Mouse (Mus musculus): ENCODE results near the gene Ckm. TPM values are rescaled to one million over a fixed set of nuclear protein-coding genes. Genes with fewer than 3 reads are reported as not detected.

Ckm gene
- polyA plus RNA-seq, 1 experiment: 0.31 TPM

DNA sequence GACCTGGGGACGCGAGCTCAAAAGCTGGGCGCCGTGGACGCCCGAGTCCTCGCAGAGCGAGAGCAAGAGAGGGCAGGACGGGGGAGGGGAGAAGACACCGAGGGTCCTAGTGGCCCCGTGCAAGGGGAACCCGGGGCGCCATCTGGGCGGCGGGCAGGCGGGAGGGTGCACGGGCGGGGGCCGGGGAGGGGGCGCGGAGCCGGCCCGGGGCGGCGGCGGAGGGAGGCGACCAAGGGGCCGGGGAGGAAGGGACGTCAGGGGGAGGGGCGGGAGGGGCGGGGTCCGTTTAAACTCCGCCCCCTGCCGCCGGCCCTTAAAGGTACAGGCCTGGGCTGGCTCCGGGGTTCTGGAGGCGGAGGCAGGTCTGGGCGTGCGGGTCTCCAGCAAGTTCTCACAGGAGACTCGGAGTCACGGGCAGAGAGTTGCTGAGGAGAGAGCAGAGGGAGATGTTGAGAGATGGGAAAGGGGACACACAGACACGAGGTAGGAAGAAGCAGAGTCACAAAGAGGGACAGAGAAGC lies 54.1 kb downstream of the Ckm start, which contains the start of gene Mark4:
TSS of gene Mark4 (minus strand) at position 231 of the 521 bp plus-strand sequence.
- TF ChIP-seq CTCF (IDR thresholded peaks at IDR 0.05; ENCODE audit: borderline replicate concordance, extremely low read depth, insufficient read depth, insufficient read length) (no peak), POLR2A (IDR thresholded peaks at IDR 0.05; ENCODE audit: borderline replicate concordance, extremely low read depth, insufficient read depth, insufficient read length, poor library complexity, severe bottlenecking) (peak; percentile 27; the same call in 1 of the 2 replicates)
- peak; percentile 93 for DNase-seq (ENCODE audit: low read depth)

DNA sequence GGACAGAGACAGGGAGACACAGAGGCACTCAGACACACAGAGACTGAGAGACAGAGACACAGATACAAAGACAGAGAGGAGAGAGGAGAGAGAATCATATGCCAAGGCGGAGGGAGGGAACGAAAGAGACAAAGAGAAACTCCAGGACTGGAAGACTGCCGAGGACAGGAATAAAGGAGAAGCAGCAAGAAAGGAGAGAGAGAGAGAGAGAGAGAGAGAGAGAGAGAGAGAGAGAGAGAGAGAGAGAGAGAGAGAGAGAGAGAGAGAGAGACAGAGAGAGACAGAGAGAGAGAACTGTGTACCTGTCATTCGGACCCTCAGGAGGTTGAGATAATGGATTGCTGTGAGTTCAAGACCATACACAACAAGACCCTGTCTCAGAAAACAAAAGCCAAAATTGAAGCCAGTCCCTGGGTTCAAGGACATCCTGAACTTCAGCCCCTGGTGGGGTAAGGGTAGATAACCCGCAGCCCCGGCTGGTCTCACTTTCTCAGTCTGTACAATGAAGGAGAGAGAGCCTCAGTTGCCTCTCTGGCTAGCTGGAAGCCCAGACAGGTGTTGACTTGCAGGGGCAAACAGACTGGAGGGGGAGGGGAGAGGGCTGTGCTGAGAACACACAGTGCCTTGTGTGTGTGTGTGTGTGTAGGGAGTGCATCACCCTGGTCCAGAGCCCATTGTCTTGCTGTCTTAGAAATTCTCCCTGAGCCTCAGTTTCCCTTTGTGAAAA lies 54.7 kb downstream of the Ckm start:
- DNase-seq (ENCODE audit: low read depth): no peak
- TF ChIP-seq POLR2A (IDR thresholded peaks at IDR 0.05; ENCODE audit: borderline replicate concordance, extremely low read depth, insufficient read depth, insufficient read length, poor library complexity, severe bottlenecking) (no peak), CTCF (IDR thresholded peaks at IDR 0.05; ENCODE audit: borderline replicate concordance, extremely low read depth, insufficient read depth, insufficient read length) (no peak)

DNA sequence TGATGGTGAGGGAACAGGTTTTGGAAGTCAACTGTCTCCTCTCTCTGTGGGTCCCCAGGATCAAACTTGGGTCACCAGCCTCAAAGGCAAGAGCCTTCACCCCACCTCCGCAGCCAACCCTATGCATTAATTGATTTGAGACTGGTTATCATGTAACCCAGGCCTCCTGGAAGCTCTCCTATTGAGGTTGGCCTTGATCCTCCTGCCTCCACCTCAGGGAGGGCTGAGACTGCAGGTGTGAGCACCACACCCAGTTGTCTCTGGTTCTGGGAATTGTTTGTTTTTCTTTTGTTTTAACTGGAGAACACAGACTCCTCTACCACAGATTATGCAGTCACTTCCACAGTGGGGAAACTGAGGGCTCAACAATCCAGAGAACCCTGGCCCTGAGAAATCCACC lies 55.9 kb downstream of the Ckm start:
- no peak for TF ChIP-seq CTCF (IDR thresholded peaks at IDR 0.05; ENCODE audit: borderline replicate concordance, extremely low read depth, insufficient read depth, insufficient read length)
- TF ChIP-seq POLR2A (IDR thresholded peaks at IDR 0.05; ENCODE audit: borderline replicate concordance, extremely low read depth, insufficient read depth, insufficient read length, poor library complexity, severe bottlenecking): no peak
- DNase-seq (ENCODE audit: low read depth): no peak

DNA sequence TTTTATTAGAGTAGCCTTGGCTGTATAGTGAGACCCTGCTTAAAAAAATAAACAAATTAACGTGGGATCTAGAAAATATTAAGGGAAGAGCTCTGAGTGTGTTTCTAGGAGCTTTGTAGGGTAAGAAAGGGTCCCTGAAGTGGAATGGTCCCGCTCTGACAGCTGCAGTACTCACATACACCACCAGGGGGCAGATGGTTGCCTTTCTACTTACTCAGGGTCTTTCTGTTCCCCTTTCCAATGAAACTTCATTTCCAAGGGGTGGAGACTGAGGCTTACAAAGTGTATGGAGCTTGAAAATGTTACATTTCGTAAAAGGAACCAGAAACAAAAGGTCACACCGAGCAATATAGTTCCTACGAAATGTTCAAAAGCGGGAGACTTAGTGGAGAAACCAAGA lies 56.9 kb downstream of the Ckm start:
- TF ChIP-seq CTCF (IDR thresholded peaks at IDR 0.05; ENCODE audit: borderline replicate concordance, extremely low read depth, insufficient read depth, insufficient read length): peak; percentile 91
- no peak for TF ChIP-seq POLR2A (IDR thresholded peaks at IDR 0.05; ENCODE audit: borderline replicate concordance, extremely low read depth, insufficient read depth, insufficient read length, poor library complexity, severe bottlenecking)
- DNase-seq (ENCODE audit: low read depth): peak; percentile 80

DNA sequence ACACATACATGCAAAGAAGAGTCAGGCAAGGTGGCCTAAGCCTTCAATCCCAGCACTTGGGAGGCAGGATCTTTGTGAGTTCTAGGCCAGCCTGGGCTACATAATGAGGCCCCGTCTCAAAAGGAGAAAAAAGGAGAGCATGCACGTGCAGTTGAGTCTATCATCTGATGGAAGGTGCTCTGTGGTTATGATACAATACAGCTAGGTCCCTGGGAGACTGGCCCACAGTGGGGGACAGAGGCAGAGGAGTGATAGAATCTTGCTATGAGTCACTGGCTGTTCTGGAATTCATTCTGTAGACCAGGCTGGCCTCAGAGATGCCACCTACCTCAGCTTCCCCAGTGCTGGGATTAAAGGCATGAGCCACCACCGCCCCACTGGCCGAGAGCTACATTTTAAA lies 57.9 kb downstream of the Ckm start:
- no peak for DNase-seq (ENCODE audit: low read depth)
- TF ChIP-seq CTCF (IDR thresholded peaks at IDR 0.05; ENCODE audit: borderline replicate concordance, extremely low read depth, insufficient read depth, insufficient read length) (no peak), POLR2A (IDR thresholded peaks at IDR 0.05; ENCODE audit: borderline replicate concordance, extremely low read depth, insufficient read depth, insufficient read length, poor library complexity, severe bottlenecking) (no peak)

DNA sequence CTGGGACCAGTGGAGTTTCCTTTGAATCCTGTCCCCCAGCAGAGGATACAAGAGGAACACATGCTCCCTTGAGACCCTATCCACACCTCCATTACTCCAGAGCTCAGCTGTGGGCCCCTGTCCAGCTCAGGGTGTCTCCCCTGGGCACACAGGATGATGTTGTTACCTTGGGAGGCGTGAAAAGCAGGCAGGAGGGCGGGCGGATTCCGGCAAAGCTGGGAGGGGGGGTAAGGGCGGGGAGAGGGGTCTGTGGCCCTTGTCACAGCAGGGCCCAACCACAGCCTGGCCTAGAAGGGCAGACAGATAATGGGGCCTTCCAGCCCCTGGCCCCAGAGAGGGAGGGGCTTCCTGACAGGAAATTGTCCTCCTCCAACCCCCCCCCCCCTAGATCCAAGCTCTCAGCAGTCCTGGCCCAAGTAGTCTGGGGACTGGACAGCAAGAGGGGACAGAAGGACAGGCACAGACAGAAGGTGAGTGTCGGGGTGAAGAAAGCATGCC lies 58.4 kb downstream of the Ckm start, which contains the start of gene Exoc3l2:
TSS of gene Exoc3l2 (plus strand) at position 448 of the 498 bp plus-strand sequence.
- DNase-seq (ENCODE audit: low read depth): no peak
- TF ChIP-seq CTCF (IDR thresholded peaks at IDR 0.05; ENCODE audit: borderline replicate concordance, extremely low read depth, insufficient read depth, insufficient read length): no peak

DNA sequence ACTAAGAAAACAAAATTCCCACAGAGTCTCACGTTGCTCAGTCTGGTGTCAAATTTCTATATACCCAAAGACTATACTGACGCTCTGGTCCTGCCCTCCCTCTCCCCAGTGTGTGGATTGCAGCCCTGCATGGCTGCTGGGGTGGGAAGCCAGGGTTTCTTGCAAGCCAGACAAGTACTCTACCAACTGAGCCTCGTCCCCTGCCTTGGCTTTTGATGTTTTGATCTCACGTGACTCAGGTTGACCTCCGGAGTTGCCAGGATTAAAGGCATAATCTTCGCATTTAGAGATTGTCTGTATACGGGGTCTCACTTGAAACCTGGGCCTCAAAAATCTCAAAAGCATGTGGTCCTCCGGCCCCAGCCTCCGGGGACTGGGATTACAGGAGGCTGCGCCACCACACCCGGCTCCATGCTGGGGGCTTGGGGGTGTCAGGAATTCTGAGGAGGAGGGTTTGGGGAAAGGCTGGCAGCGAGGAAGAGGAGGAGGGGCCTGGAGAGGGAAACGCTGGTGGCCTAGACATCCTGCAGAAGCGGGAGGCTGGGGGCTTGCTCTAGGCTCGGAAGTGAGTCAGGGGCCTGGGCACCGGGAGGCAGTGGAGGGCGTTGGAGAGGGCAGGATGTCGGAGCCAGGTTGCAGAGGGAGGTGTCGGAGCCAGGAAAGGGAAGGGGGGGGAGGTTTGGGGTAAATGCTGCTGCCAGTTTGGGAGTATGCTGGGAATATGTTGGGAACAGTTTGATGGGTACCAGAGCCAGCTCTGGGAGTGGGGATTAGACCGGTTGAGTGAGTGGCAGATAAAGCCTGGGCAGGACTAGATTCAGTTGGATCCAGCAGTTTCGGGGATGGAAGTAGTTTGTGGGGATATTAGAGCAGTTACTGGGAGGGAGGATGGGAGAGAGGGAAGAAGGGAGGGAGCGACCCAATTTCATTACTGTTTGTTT lies 60.1 kb downstream of the Ckm start:
- TF ChIP-seq POLR2A (IDR thresholded peaks at IDR 0.05; ENCODE audit: borderline replicate concordance, extremely low read depth, insufficient read depth, insufficient read length, poor library complexity, severe bottlenecking): no peak
- no peak for TF ChIP-seq CTCF (IDR thresholded peaks at IDR 0.05; ENCODE audit: borderline replicate concordance, extremely low read depth, insufficient read depth, insufficient read length)

DNA sequence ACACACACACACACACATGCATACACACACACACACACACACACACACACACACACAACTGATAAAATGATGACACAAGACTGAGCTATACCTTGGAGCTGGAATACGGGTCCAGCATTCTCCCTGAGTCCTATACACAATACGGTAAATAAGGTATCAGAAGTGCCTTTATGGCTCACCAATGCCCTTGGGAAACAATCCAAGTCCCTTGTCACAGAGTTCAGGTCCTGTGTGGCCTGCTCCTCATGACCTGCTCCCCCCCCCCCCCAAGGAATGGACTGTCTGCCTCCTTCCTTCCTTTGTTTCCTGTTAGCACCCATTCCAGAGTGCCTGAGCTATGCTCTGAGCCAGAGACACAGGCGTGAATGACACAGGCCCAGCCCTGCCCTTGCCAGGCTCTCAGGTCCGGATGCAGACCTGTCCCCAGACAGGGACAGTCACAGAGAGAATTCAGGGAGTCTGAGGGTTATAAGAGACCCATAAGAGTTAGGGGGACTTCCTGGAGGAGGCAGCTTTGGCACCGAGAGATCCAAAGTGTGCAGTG lies 62.1 kb downstream of the Ckm start:
- TF ChIP-seq CTCF (IDR thresholded peaks at IDR 0.05; ENCODE audit: borderline replicate concordance, extremely low read depth, insufficient read depth, insufficient read length) (no peak), POLR2A (IDR thresholded peaks at IDR 0.05; ENCODE audit: borderline replicate concordance, extremely low read depth, insufficient read depth, insufficient read length, poor library complexity, severe bottlenecking) (no peak)

More for the DNA sequence above, 60.1 kb downstream of the Ckm start:
- no peak for DNase-seq (ENCODE audit: low read depth)

DNA sequence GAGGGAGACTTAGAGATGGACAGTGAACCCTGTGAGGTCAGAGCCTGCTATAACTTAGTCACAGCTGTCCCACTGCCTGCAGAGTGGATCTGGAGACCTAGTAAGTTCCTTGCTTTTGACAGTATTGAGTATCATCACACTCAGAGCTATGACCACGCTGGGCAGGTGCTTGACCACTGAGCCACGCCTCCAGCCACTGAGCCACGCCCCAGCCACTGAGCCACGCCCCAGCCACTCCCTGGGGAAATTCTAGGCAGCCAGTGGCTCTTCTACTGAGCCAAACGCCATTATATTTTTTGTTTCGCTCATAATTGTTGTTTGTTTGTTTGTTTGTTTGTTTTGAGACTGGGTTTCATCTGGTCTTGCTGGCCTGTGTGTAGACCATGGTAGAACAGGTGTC lies 63.1 kb downstream of the Ckm start:
- no peak for DNase-seq (ENCODE audit: low read depth)
- TF ChIP-seq CTCF (IDR thresholded peaks at IDR 0.05; ENCODE audit: borderline replicate concordance, extremely low read depth, insufficient read depth, insufficient read length): no peak
- TF ChIP-seq POLR2A (IDR thresholded peaks at IDR 0.05; ENCODE audit: borderline replicate concordance, extremely low read depth, insufficient read depth, insufficient read length, poor library complexity, severe bottlenecking): no peak

More for the DNA sequence above, 62.1 kb downstream of the Ckm start:
- DNase-seq (ENCODE audit: low read depth): no peak

DNA sequence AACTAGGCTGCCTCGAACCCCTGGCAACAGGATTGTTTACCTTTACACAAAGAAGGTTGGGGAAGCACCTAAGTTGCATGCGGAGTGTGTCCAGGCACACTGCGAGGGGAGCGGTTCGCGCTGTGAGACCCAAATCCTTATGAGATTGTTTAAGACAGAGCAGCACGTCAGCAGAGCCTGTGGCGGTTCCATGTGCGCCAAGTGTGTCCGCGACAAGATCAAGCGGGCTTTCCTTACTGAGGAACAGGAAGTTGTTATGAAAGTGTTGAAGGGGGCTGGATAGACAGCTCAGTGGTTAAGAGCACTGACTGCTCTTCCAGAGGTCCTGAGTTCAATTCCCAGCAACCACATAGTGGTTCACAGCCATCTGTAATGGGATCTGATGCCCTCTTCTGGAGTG lies 63.7 kb downstream of the Ckm start:
- DNase-seq (ENCODE audit: low read depth): peak; percentile 11

DNA sequence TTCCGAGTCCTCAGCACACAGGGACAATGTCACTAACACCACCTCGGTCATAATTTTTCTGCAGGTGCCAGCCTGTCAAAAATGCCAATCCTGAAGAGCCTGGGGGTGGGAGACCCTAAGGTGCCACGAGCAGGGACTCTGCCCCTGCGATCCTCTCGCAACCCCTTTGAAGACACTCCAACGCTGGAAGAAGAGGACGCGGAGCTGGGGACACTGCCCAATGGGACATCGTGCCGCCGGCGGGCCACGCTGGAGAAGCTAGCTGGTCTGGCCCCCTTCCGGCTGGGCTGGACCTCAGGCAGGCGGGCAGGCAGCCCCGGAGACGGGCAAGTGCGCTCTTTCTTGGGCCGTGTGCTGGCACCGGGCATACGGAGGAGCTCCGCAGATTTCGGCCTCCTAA lies 64.8 kb downstream of the Ckm start:
- no peak for DNase-seq (ENCODE audit: low read depth)
- no peak for TF ChIP-seq CTCF (IDR thresholded peaks at IDR 0.05; ENCODE audit: borderline replicate concordance, extremely low read depth, insufficient read depth, insufficient read length)

More for the DNA sequence above, 63.7 kb downstream of the Ckm start:
- TF ChIP-seq CTCF (IDR thresholded peaks at IDR 0.05; ENCODE audit: borderline replicate concordance, extremely low read depth, insufficient read depth, insufficient read length): no peak
- TF ChIP-seq POLR2A (IDR thresholded peaks at IDR 0.05; ENCODE audit: borderline replicate concordance, extremely low read depth, insufficient read depth, insufficient read length, poor library complexity, severe bottlenecking): no peak

Measured in brain, embryonic 14.5 days (tissue).